Mouse (Mus musculus): ENCODE results near the gene Fzr1. TPM values are rescaled to one million over a fixed set of nuclear protein-coding genes. Genes with fewer than 3 reads are reported as not detected.
A peak's percentile ranks its signal among the peaks of the same experiment; 100 is the strongest.

Gene Fzr1
- polyA plus RNA-seq, 1 experiment from 2014 or later, result 127 TPM

DNA sequence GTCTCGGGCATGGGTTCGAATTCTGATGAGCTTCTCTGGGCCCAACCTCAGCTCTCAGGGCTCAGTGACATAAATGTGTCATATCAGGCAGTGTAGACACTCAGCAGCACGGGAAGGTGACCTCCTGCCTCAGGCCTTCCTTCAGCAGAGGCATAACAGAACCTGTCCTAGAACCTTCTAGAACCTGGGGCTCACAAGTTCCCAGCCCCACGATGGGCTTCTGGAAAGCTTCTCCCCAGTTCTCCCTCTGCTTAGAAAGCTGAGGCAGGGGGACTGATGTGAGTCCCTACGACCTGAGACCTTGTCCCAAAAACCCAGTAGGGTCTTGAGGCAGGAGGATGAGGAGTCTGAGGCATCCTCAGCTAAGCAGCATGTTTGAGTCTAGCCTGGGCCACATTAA, 36.8 kb upstream of the Fzr1 start:
- 52% methylated on average over 5 of the region's 5 CpGs for WGBS (ENCODE audit: insufficient replicate concordance)
- H3K27ac ChIP-seq (replicated peaks), result no peak overlapping the region
- no peak for ATAC-seq (ENCODE audit: insufficient read depth)
- H3K4me1 ChIP-seq (replicated peaks), result peaks cover 84% of the 10 kb centered on the region
- peaks cover 24% of the 10 kb centered on the region for H3K27me3 ChIP-seq
- H3K9ac ChIP-seq, result no peak overlapping the region
- H3K4me2 ChIP-seq, result 0 out of 2 replicates have a peak overlapping the region, but pooled peaks have one; percentile 47
- H3K4me3 ChIP-seq (replicated peaks), result no peak overlapping the region
- no peaks in the 10 kb centered on the region for H3K9me3 ChIP-seq (replicated peaks)
- no peaks in the 10 kb centered on the region for H3K36me3 ChIP-seq (replicated peaks)

DNA sequence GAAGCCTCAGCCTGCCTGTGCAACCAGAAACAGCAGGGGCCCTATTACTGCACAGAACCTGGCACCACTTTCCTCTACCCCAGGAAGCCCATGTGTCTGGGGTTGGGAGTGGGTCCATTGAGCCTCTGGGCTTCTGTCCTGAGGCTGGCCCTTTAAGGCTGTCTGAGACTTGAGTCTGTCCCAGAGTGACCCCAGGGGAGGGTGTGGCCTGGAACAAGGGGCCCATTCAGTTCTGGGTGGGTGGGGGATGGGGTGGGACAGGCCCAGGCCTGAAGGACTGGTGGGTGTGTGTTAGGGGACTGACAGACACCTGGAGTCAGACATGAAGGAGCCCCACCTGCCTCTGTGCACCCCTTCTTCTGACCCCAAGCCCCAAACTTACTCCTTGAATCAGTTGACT, 36.4 kb upstream of the Fzr1 start:
- no peak for ATAC-seq (ENCODE audit: insufficient read depth)
- Histone ChIP-seq H3K4me2 (peak overlapping the region; percentile 47), H3K9ac (no peak overlapping the region), H3K27ac (replicated peaks) (peak overlapping the region; percentile 66), H3K36me3 (replicated peaks) (no peaks in the 10 kb centered on the region), H3K4me3 (replicated peaks) (no peak overlapping the region), H3K4me1 (replicated peaks) (peaks cover 84% of the 10 kb centered on the region), H3K27me3 (peaks cover 24% of the 10 kb centered on the region), H3K9me3 (replicated peaks) (no peaks in the 10 kb centered on the region)

DNA sequence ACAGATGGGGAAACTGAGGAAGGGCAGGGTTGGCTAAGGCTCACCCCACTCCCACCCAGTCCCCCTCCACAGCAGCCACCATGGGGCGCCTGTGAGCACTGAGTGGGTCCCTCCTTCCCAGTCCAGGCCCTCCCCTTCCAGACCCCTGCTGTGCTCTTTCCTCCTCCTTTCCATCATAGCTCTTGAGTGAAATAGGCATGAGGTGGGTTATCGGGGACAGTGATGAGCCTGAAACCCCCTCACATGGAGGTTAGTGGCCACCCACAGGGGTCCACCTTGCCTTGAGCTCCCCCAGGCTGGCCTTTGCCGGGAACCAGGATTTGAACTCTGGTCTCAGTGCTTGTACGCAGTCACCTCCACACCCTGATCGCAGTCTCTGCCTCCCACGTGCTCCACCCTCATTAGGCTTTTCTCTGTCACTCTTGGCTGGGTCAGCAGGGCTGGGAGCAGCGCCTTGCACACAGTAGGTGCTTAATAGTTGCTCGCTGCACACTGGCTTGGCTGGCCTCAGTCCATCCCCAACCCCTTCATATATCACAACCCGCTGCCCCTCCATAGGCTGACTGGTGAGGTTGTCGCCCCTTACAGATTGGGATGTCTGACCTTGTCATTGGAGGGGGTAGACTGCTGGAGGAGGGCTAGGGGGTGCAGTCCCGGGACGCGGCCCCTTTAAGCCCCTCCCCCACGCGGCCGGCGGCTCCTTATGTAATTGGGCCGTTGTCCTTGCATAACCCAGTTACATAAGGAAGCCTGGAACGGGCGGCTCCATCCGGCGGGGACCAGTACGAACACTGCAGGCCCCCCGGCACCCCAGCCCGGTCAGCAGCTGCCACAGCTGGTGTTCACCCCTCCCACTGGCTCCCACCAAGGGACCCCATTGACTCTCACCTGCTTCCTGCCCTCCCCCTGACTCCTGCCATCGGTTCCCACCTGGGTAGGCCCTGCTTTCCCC, 35.3 kb upstream of the Fzr1 start:
- H3K4me2 ChIP-seq, result peak overlapping the region; percentile 47
- H3K36me3 ChIP-seq (replicated peaks), result no peaks in the 10 kb centered on the region
- peaks cover 32% of the 10 kb centered on the region for H3K27me3 ChIP-seq
- H3K27ac ChIP-seq (replicated peaks), result peak overlapping the region; percentile 66
- H3K4me3 ChIP-seq (replicated peaks), result peak overlapping the region; percentile 26; the same call in 1 of the 2 replicates
- peaks cover 85% of the 10 kb centered on the region for H3K4me1 ChIP-seq (replicated peaks)
- H3K9me3 ChIP-seq (replicated peaks), result no peaks in the 10 kb centered on the region
- no peak overlapping the region; the same call in 1 of the 2 replicates for H3K9ac ChIP-seq
- peak; percentile 18 for ATAC-seq (ENCODE audit: insufficient read depth)
- 18% methylated on average over 26 of the region's 26 CpGs for WGBS (ENCODE audit: insufficient replicate concordance)

GRCm38 (mm10) chr10:81412586-81413309, 34.4 kb upstream of the Fzr1 start:
- WGBS (ENCODE audit: insufficient replicate concordance), result 53% methylated on average over 16 of the region's 16 CpGs

DNA sequence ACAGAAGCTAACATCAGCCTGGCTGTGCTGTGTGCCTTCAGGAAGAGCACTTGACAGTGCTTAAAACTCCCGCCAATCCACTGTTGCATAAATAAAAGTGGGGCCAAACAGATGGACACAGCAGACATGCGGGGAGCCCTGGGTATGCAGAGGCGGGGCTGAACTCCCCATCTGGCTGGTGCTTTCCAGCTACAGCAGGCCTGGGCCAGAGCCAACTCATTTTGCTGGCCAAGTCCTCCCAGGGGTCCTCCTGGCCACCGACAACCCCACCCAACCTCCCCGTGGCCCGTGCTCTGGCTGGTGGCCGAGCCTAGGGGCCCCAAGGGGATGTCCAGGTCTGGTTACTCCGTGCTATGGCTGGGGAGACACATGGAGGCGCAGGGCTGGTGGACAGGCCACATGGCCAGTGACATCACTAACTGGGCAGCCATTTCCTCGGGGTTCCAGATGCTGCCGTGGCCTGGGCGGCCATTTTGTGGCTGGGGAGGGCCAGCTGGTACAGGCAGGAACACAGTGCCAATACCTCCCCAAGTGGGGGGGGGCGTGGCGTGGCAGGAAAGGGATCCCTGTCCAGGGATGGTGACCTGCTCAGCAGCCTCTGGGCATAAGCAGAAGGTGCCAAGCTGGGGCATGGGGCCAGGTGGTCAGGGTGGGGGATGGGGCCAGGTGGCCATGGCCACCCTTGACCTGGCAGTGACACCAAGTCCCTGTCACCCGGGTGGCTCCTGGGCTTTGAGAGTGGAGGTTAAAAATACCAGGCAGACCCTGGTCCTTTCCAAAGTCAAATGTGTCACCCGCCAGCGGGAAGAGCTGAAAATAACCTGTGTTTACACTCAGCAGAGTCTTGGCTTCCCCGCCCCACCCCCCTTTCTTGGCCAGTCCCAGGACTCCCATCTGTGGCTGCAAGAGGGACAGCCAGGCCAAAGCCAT, 33.4 kb upstream of the Fzr1 start:
- Histone ChIP-seq H3K27me3 (peaks cover 32% of the 10 kb centered on the region), H3K36me3 (replicated peaks) (no peaks in the 10 kb centered on the region), H3K4me3 (replicated peaks) (no peak overlapping the region), H3K27ac (replicated peaks) (peak overlapping the region; percentile 69), H3K9me3 (replicated peaks) (no peaks in the 10 kb centered on the region), H3K9ac (no peak overlapping the region), H3K4me1 (replicated peaks) (peaks cover 92% of the 10 kb centered on the region), H3K4me2 (no peak overlapping the region)
- no peak for ATAC-seq (ENCODE audit: insufficient read depth)
- WGBS (ENCODE audit: insufficient replicate concordance), result 63% methylated on average over 18 of the region's 18 CpGs

More at GRCm38 (mm10) chr10:81412586-81413309, 34.4 kb upstream of the Fzr1 start:
- Histone ChIP-seq H3K36me3 (replicated peaks) (no peaks in the 10 kb centered on the region), H3K27ac (replicated peaks) (peak overlapping the region; percentile 66), H3K4me3 (replicated peaks) (no peak overlapping the region), H3K9me3 (replicated peaks) (no peaks in the 10 kb centered on the region), H3K27me3 (peaks cover 32% of the 10 kb centered on the region), H3K4me1 (replicated peaks) (peaks cover 88% of the 10 kb centered on the region), H3K4me2 (no peak overlapping the region), H3K9ac (no peak overlapping the region; the same call in 1 of the 2 replicates)
- ATAC-seq (ENCODE audit: insufficient read depth), result no peak

DNA sequence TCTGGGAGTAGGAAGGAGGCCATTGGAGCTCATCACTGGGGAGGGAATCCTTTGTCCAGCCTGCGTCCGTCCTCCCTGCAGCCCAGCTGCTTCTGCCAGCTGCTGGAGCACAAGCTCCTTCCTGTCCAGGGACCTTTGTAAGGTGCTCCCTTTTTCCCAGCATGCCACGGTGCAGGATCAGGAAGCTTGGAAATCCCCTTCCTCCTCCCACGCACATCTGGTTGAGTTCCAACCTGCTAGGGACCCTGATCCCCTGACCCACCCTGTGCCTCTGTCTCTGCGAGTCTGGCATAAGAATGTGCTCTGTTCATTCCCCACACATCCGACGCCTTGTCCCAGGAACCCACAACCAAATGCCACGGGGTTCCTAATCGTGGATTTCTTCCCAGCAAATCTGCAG, 32.7 kb upstream of the Fzr1 start:
- Histone ChIP-seq H3K9me3 (replicated peaks) (no peaks in the 10 kb centered on the region), H3K4me2 (no peak overlapping the region; the same call in 1 of the 2 replicates), H3K36me3 (replicated peaks) (no peaks in the 10 kb centered on the region), H3K27ac (replicated peaks) (peak overlapping the region; percentile 69), H3K27me3 (peaks cover 35% of the 10 kb centered on the region), H3K4me3 (replicated peaks) (no peak overlapping the region), H3K4me1 (replicated peaks) (peaks cover 91% of the 10 kb centered on the region), H3K9ac (no peak overlapping the region)
- WGBS (ENCODE audit: insufficient replicate concordance), result 65% methylated on average over 9 of the region's 9 CpGs
- ATAC-seq (ENCODE audit: insufficient read depth), result no peak

- Histone ChIP-seq H3K9ac (no peak overlapping the region), H3K27me3 (peaks cover 41% of the 10 kb centered on the region), H3K9me3 (replicated peaks) (no peaks in the 10 kb centered on the region), H3K27ac (replicated peaks) (peak overlapping the region; percentile 69), H3K4me2 (peak overlapping the region; percentile 13), H3K4me1 (replicated peaks) (peaks cover 97% of the 10 kb centered on the region), H3K36me3 (replicated peaks) (no peaks in the 10 kb centered on the region), H3K4me3 (replicated peaks) (no peak overlapping the region)
- WGBS (ENCODE audit: insufficient replicate concordance), result 22% methylated on average over 4 of the region's 4 CpGs
- no peak for ATAC-seq (ENCODE audit: insufficient read depth)
Measured at GRCm38 (mm10) chr10:81410350-81410749, 32.0 kb upstream of the Fzr1 start.

GRCm38 (mm10) chr10:81409330-81409729, 31.0 kb upstream of the Fzr1 start:
- WGBS (ENCODE audit: insufficient replicate concordance), result 9% methylated on average over 8 of the region's 8 CpGs
- Histone ChIP-seq H3K4me3 (replicated peaks) (no peak overlapping the region), H3K9me3 (replicated peaks) (no peaks in the 10 kb centered on the region), H3K4me1 (replicated peaks) (peaks cover 95% of the 10 kb centered on the region), H3K9ac (no peak overlapping the region; the same call in 1 of the 2 replicates), H3K4me2 (peak overlapping the region; percentile 25), H3K27ac (replicated peaks) (peak overlapping the region; percentile 69), H3K36me3 (replicated peaks) (no peaks in the 10 kb centered on the region), H3K27me3 (peaks cover 50% of the 10 kb centered on the region)
- ATAC-seq (ENCODE audit: insufficient read depth), result no peak

DNA sequence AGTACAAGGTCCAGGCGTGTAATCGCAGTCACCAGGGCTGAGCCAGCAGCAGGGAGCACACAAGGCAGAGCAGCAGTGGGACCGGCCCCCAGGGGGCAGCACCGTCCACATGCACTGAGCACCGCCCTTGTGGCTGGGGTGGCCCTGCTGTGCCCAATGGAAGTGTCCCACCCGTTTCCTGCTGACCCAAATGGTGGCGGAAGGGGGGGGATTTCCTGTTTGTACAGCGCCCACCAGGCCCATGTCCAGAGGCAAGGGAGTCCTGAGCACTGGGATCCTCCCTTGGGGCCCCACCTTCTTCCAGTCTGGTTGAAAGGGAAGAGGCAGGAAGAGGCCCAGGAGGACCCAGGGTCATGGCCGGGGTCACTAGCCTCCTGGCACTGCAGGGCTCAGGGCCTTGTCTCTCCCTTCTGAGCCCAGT, 30.6 kb upstream of the Fzr1 start:
- peaks cover 54% of the 10 kb centered on the region for H3K27me3 ChIP-seq
- ATAC-seq (ENCODE audit: insufficient read depth), result peak; percentile 56
- H3K4me1 ChIP-seq (replicated peaks), result peaks cover 94% of the 10 kb centered on the region
- WGBS (ENCODE audit: insufficient replicate concordance), result 5% methylated on average over 9 of the region's 9 CpGs
- H3K9me3 ChIP-seq (replicated peaks), result no peaks in the 10 kb centered on the region
- H3K4me3 ChIP-seq (replicated peaks), result no peak overlapping the region
- H3K27ac ChIP-seq (replicated peaks), result peak overlapping the region; percentile 69
- no peak overlapping the region; the same call in 1 of the 2 replicates for H3K9ac ChIP-seq
- H3K36me3 ChIP-seq (replicated peaks), result no peaks in the 10 kb centered on the region; the same call in 1 of the 2 replicates
- peak overlapping the region; percentile 39 for H3K4me2 ChIP-seq

- H3K27ac ChIP-seq (replicated peaks), result peak overlapping the region; percentile 49
- ATAC-seq (ENCODE audit: insufficient read depth), result no peak
- H3K4me1 ChIP-seq (replicated peaks), result peaks cover 92% of the 10 kb centered on the region
- H3K4me3 ChIP-seq (replicated peaks), result no peak overlapping the region
- no peak overlapping the region for H3K9ac ChIP-seq
- no peaks in the 10 kb centered on the region; the same call in 1 of the 2 replicates for H3K36me3 ChIP-seq (replicated peaks)
- WGBS (ENCODE audit: insufficient replicate concordance), result 24% methylated on average over 13 of the region's 13 CpGs
- H3K9me3 ChIP-seq (replicated peaks), result no peaks in the 10 kb centered on the region
- 0 out of 2 replicates have a peak overlapping the region, but pooled peaks have one; percentile 39 for H3K4me2 ChIP-seq
- peaks cover 59% of the 10 kb centered on the region for H3K27me3 ChIP-seq
Measured at GRCm38 (mm10) chr10:81408424-81408729, 30.1 kb upstream of the Fzr1 start.

Measured in liver, embryonic 15.5 days (tissue).